Mouse (Mus musculus) testis, postnatal 14 days (tissue): ENCODE measurements around the gene Tnfsf9.

Experiments used
- DNase-seq: peaks from one replicate; pipeline ENCODE4 v3.0.0; 2021; ENCODE audit warnings: low spot score

Gene Tnfsf9

GRCm38 (mm10) chr17:57134693-57135092 lies 29.6 kb downstream of the Tnfsf9 start:
- DNase-seq, result no peak

- DNase-seq, result no peak
These were observed 30.5 kb downstream of the Tnfsf9 start for GRCm38 (mm10) chr17:57135635-57136034.

GRCm38 (mm10) chr17:57138676-57139075 lies 33.6 kb downstream of the Tnfsf9 start:
- DNase-seq, result no peak

- DNase-seq, result no peak
These were observed 34.6 kb downstream of the Tnfsf9 start for GRCm38 (mm10) chr17:57139708-57140107.

- DNase-seq, result no peak
These were observed 38.6 kb downstream of the Tnfsf9 start for GRCm38 (mm10) chr17:57143704-57144103.

- DNase-seq, result no peak
These were observed 40.0 kb downstream of the Tnfsf9 start for GRCm38 (mm10) chr17:57145115-57145514.

GRCm38 (mm10) chr17:57148343-57148742 lies 43.2 kb downstream of the Tnfsf9 start:
- DNase-seq, result no peak

GRCm38 (mm10) chr17:57148994-57149803 lies 44.1 kb downstream of the Tnfsf9 start, which contains the start of gene Cd70:
TSS of gene Cd70 (minus strand) at chr17:57149777.
- DNase-seq, result peak; percentile 18

- no peak for DNase-seq
These were observed 47.9 kb downstream of the Tnfsf9 start for GRCm38 (mm10) chr17:57153006-57153405.

- DNase-seq, result no peak
These were observed 48.7 kb downstream of the Tnfsf9 start for GRCm38 (mm10) chr17:57153787-57154186.
